Mouse (Mus musculus) small intestine, adult 10 weeks (tissue): ENCODE measurements around the gene Lmtk3. TPM values are rescaled to one million over a fixed set of nuclear protein-coding genes. Genes with fewer than 3 reads are reported as not detected.

Source experiments
- polyA plus RNA-seq: library from polyadenylated mRNA; stranded (reverse); fragments of 350-450 nt; fragmentation: Illumina TruSeq; extraction: RNeasy Lipid Tissue Mini Kit (QIAGEN cat#74804); gene quantifications from one replicate; pipeline ENCODE4 v1.2.3, GENCODE M21; 2014; ENCODE audit warnings: low replicate concordance

The Lmtk3 gene
- not detected for polyA plus RNA-seq

DNA sequence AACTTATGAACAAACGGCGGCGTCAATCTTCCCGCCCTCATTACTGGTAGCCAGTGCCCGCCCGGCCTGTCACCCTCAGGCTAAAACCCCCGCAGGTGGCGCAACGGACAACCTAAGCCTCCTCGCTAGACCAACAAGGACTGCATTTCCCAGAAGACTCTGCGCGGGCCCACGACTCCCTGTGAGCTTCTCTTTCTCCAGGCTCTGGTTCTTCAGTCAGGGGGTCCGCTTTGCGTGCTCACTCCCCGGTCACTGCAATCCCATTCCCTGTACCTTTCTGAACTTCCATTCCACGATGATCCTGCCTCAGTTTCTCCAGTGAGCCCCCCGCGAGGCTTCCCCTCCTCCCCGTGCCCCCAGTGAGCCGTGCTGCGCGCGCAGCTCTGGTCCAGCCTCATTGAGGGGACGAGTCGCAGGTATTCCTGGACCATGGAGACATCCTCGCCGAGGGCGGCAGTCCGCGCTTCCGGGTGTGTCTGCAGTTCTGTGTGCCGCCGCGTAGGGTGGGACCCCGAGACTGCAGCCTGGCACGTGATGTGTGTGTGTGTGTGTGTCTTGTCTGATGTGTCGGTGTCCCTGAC lies at the start of gene Lmtk3:
Gene Lmtk3 (plus strand): TSS at position 228 of the 581 bp plus-strand sequence.

DNA sequence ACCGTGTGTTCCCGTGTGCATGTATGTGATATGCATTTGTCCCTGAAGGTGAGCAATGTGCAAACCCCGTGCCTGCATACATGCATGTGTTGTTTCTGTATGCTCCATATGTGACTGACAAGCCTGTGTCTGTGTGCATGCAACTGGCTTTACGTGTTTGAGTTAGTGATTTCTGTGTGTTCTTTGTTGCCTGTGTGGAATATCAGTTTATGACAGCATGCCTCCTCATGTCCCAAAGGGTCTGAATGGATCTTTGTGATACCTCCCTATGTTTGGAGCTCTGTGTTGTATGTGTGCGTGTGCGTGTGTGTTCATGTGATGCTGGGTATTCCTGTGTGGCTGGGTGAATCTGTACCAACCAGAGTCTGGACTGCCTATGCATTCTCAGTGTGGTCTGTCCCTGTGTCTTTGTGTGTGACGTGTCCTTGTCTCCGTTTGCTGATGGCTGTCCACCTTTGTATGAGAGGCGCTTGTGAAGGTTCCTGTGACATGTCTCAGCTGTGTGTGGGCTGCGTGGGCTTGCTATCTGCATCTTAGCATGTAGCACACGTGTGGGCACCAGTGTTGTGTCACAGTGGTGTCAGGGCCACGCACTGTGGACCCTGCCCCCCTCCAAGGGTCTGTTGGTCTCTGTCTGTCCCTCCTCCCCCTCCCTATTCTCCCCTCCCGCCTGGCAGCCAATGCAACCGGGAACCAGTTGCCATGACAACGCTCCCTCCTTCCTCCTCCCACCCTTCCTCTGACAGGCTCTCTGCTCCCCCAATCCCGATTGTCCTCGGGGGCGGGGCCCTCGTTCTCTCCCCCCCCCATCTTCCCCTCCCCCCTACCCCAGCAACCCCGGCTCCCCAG lies 1.2 kb downstream of the Lmtk3 start, which contains the start of gene Sult2b1:
Gene Sult2b1 (minus strand): TSS at position 146 of the 849 bp plus-strand sequence.

DNA sequence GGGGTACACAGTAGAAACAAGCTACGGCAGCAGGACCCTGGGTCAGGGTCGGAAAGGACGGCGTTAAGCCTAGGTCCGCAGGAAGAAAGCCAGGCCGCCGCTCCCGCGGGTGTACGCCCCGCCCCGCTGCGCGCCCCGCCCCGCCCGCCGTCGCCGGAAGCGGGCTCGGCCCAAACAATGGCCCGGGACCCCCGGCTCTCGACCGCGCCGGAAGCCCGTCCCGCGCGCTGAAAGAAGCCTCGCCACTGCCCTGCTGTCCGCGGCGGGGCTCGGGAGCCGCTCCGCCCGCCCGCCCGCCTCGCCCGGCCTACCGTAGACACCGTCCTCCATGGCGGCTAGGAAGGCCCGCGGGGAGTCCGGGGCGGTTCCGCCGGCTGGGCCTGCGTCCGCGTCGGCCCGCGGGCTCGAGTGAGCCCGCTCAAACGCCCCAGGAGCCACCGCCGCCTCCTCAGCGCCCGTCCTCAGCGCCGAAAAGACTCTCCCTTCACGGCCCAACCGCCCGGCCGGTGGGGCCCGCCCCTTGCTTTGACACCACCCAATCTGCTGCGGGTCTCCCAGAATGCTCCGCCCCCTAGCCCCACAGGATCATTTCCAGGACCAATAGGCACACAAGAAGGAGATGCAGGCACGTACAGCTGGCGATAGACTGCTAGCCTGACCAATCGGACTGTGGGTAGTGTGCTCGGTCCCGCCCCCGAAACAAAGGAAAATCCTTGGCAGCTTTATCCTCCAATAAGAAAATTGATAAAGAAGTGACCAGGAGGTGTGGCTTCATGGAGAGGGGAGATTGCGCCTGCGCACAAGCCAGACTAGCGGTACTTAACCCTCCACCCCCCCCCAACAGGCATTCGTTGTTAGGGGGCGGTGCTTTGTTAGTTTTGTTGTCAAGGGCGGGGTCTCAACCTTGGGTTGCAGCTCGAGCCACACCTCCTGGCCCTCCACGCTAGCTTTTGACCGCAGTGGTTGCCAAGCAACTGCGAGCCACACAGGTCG lies 30.5 kb downstream of the Lmtk3 start, which contains the start of gene Cyth2:
Gene Cyth2 (minus strand): TSS at position 795 of the 993 bp plus-strand sequence.

DNA sequence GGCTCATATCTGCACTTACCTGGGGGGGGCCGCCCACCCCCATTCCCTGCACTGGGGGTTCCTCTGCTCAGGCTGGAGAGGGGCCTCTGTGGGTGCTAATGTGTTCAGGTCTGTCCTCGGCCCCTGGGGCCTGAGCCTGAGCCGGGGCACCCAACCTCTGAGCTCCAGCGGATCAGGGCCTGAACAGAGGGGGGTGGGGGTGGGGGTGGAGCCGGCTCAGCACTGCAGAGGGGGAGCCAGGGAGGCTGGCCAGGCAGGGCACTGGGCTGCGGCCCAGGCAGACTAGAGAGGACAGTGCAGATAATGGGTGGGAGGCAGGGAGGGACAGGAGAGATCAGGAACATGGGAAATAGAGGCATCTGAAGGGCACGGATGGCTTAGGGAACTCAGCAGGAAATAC lies 41.1 kb downstream of the Lmtk3 start, which contains the start of gene Kcnj14:
Gene Kcnj14 (minus strand): TSS at position 185 of the 400 bp plus-strand sequence.

DNA sequence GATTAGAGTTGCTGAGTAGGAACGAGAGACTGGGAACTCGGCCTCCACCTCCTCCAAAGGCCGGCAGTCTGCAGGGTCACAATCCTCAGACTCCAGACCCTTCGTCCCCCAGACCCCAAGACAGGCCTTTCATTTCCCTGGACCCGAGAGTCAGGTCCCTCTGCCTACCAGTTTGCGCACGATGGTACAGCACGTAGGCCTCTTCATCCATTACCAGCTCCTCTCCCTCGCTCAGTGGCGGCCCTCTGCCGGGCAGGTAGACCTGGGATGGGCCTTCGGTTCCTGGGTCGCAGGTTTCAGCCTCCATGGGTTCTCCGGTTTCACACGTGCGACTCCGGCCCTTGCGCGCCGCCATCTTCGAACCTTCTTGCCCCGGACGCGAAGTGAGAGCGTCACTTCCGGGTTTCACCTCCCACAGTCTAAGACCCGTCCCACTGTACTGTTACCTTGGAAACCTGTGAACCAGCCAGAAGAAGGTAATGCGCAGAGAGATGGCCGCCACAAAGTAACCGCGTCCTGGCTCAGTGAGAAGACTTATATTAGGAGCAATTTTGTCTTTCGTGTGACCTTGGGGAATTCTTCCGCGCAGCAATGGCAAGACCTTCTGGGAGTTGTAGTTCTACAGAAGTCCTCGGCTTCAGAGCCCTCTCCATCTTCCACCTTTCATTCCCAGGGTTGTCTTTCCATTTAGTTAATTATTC lies 47.0 kb downstream of the Lmtk3 start, which contains the start of gene Grwd1:
Gene Grwd1 (minus strand): TSS at position 518 of the 701 bp plus-strand sequence.

Other genes starting within 250 kb of the Lmtk3 start
- gene Hsd17b14, start 228.8 kb upstream of the Lmtk3 start, polyA plus RNA-seq, result not detected
- gene Bcat2, start 213.6 kb upstream of the Lmtk3 start, polyA plus RNA-seq, result 0.93 TPM
- not detected for gene Fgf21, start 168.2 kb upstream of the Lmtk3 start, polyA plus RNA-seq
- gene Fut1, start 166.4 kb upstream of the Lmtk3 start, polyA plus RNA-seq, result not detected
- not detected for gene Izumo1, start 161.9 kb upstream of the Lmtk3 start, polyA plus RNA-seq
- not detected for gene Rasip1, start 156.2 kb upstream of the Lmtk3 start, polyA plus RNA-seq
- gene Mamstr, start 143.8 kb upstream of the Lmtk3 start, polyA plus RNA-seq, result not detected
- gene Fut2, start 117.3 kb upstream of the Lmtk3 start, polyA plus RNA-seq, result 0.22 TPM
- not detected for gene Ntn5, start 99.7 kb upstream of the Lmtk3 start, polyA plus RNA-seq
- gene Sec1, start 89.3 kb upstream of the Lmtk3 start, polyA plus RNA-seq, result not detected
- gene Car11, start 83.9 kb upstream of the Lmtk3 start, polyA plus RNA-seq, result not detected
- gene Dbp, start 78.7 kb upstream of the Lmtk3 start, polyA plus RNA-seq, result 3.8 TPM
- 1.6 TPM for gene Rpl18, start 68.3 kb upstream of the Lmtk3 start, polyA plus RNA-seq
- gene Sphk2, start 65.7 kb upstream of the Lmtk3 start, polyA plus RNA-seq, result 1.3 TPM
- 3.8 TPM for gene Fam83e, start 62.5 kb upstream of the Lmtk3 start, polyA plus RNA-seq
- gene Spaca4, start 57.9 kb upstream of the Lmtk3 start, polyA plus RNA-seq, result not detected
- gene Sult2b1, start 931 bp downstream of the Lmtk3 start, polyA plus RNA-seq, result 5.5 TPM
- 10.0 TPM for gene Cyth2, start 30.8 kb downstream of the Lmtk3 start, polyA plus RNA-seq
- gene Kcnj14, start 41.0 kb downstream of the Lmtk3 start, polyA plus RNA-seq, result not detected
- not detected for gene Grwd1, start 47.2 kb downstream of the Lmtk3 start, polyA plus RNA-seq
- gene Kdelr1, start 89.0 kb downstream of the Lmtk3 start, polyA plus RNA-seq, result 87.2 TPM
- not detected for gene Grin2d, start 94.6 kb downstream of the Lmtk3 start, polyA plus RNA-seq
- gene Syngr4, start 113.0 kb downstream of the Lmtk3 start, polyA plus RNA-seq, result not detected
- gene Tmem143, start 113.2 kb downstream of the Lmtk3 start, polyA plus RNA-seq, result 0.22 TPM
- not detected for gene Emp3, start 137.7 kb downstream of the Lmtk3 start, polyA plus RNA-seq
- gene Ccdc114, start 140.3 kb downstream of the Lmtk3 start, polyA plus RNA-seq, result 2.7 TPM
- 0.37 TPM for gene Abcc6, start 246.6 kb downstream of the Lmtk3 start, polyA plus RNA-seq
- 4.3 TPM for gene Nomo1, start 250.0 kb downstream of the Lmtk3 start, polyA plus RNA-seq